Mouse (Mus musculus) MEL (cell line): ENCODE results near the gene Lifr. TPM values are rescaled to one million over a fixed set of nuclear protein-coding genes. Genes with fewer than 3 reads are reported as not detected.

Source experiments
- DNase-seq: peaks from one replicate; pipeline ENCODE4 v3.0.0; 2011; ENCODE audit warnings: low read depth, low spot score
- H3K27ac ChIP-seq: 2 replicates; pipeline ENCODE4 v1.5.1; 2012; ENCODE audit warnings: low read depth, mild to moderate bottlenecking, control low read depth, low read length, moderate library complexity; ENCODE audit not compliant: control insufficient read depth
- H3K27me3 ChIP-seq, 2 experiments: fragments of 150-350 bp in 1 of 2; sonication (generic) in 1 of 2; 2 replicates each; pipeline ENCODE4 v1.6.1; 2012; ENCODE audit warnings: low read length in 2 of 2, mild to moderate bottlenecking in 2 of 2, improper control_type of control experiment in 1 of 2, moderate library complexity in 1 of 2; ENCODE audit not compliant: insufficient read depth in 2 of 2, control insufficient read depth in 1 of 2
- H3K36me3 ChIP-seq, 2 experiments: 2 replicates each; pipeline ENCODE4 v1.6.1; 2012 to 2014; ENCODE audit warnings: low read length in 2 of 2, improper control_type of control experiment in 1 of 2, inconsistent platforms in 1 of 2, mild to moderate bottlenecking in 1 of 2; ENCODE audit not compliant: insufficient read depth in 2 of 2, control insufficient read depth in 1 of 2
- H3K4me1 ChIP-seq, 2 experiments: fragments of 150-350 bp in 1 of 2; sonication (generic) in 1 of 2; 2 replicates each; pipeline ENCODE4 v1.6.1; 2012; ENCODE audit warnings: low read length in 2 of 2, improper control_type of control experiment in 1 of 2, mild to moderate bottlenecking in 1 of 2; ENCODE audit not compliant: insufficient read depth in 2 of 2, control insufficient read depth in 1 of 2
- H3K4me3 ChIP-seq, 2 experiments: fragments of 150-350 bp in 1 of 2; sonication (generic) in 1 of 2; 2 replicates each; pipeline ENCODE4 v1.5.1; 2012; ENCODE audit warnings: low read depth in 2 of 2, low read length in 2 of 2, mild to moderate bottlenecking in 2 of 2, moderate library complexity in 2 of 2, control low read depth in 1 of 2, improper control_type of control experiment in 1 of 2; ENCODE audit not compliant: control insufficient read depth in 1 of 2, insufficient read depth in 1 of 2
- H3K79me2 ChIP-seq: 2 replicates; pipeline ENCODE4 v1.6.1; 2012; ENCODE audit warnings: mild to moderate bottlenecking, low read length, moderate library complexity; ENCODE audit not compliant: control insufficient read depth, poor library complexity, insufficient read depth
- H3K9ac ChIP-seq: 2 replicates; pipeline ENCODE4 v1.6.1; 2012; ENCODE audit warnings: low read depth, mild to moderate bottlenecking, control low read depth, low read length, moderate library complexity; ENCODE audit not compliant: control insufficient read depth, poor library complexity, severe bottlenecking
- H3K9me3 ChIP-seq: fragments of 150-350 bp; sonication (generic); replicated peaks from 2 replicates; pipeline ENCODE4 v1.6.1; 2012; ENCODE audit warnings: mild to moderate bottlenecking, low read length, improper control_type of control experiment, moderate library complexity; ENCODE audit not compliant: insufficient read depth
- CHD1 ChIP-seq: IDR thresholded peaks from 2 replicates; pipeline ENCODE4 v1.6.1; 2012; ENCODE audit warnings: low read depth, mild to moderate bottlenecking, inconsistent platforms, low read length, improper control_type of control experiment
- CTCF ChIP-seq, 3 experiments: IDR thresholded peaks in 2 of 3; conservative IDR thresholded peaks in 1 of 3; 2 replicates each; pipeline ENCODE4 v1.5.1; 2011 to 2012; ENCODE audit warnings: low read length in 3 of 3, low read depth in 2 of 3, mild to moderate bottlenecking in 2 of 3, improper control_type of control experiment in 1 of 3, inconsistent platforms in 1 of 3, mixed read lengths in 1 of 3, moderate library complexity in 1 of 3; ENCODE audit not compliant: control insufficient read depth in 1 of 3, insufficient read depth in 1 of 3, poor library complexity in 1 of 3, severe bottlenecking in 1 of 3
- ELF1 ChIP-seq: IDR thresholded peaks from 2 replicates; pipeline ENCODE4 v1.6.1; 2014; ENCODE audit warnings: low read depth, mild to moderate bottlenecking, inconsistent platforms, low read length, improper control_type of control experiment, moderate library complexity
- EP300 ChIP-seq, 2 experiments: IDR thresholded peaks; 2 replicates each; pipeline ENCODE4 v1.6.1; 2011; ENCODE audit warnings: improper control_type of control experiment in 2 of 2, low read length in 2 of 2, low read depth in 1 of 2, mild to moderate bottlenecking in 1 of 2
- GATA1 ChIP-seq: IDR thresholded peaks from 2 replicates; pipeline ENCODE4 v1.6.1; 2011; ENCODE audit warnings: low read depth, low read length, improper control_type of control experiment
- MAX ChIP-seq: IDR thresholded peaks from 2 replicates; pipeline ENCODE4 v1.6.1; 2011; ENCODE audit warnings: low read length, improper control_type of control experiment
- NRF1 ChIP-seq: IDR thresholded peaks from 2 replicates; pipeline ENCODE4 v1.6.1; 2014; ENCODE audit warnings: low read depth, mild to moderate bottlenecking, inconsistent platforms, low read length, improper control_type of control experiment, moderate library complexity; ENCODE audit not compliant: poor library complexity, insufficient read depth, severe bottlenecking
- POLR2A ChIP-seq, 2 experiments: IDR thresholded peaks; 2 replicates each; pipeline ENCODE4 v1.6.1; 2011 to 2012; ENCODE audit warnings: low read length in 2 of 2, mild to moderate bottlenecking in 2 of 2, control low read depth in 1 of 2, improper control_type of control experiment in 1 of 2, low read depth in 1 of 2, moderate library complexity in 1 of 2; ENCODE audit not compliant: control insufficient read depth in 1 of 2, insufficient read depth in 1 of 2, poor library complexity in 1 of 2
- POLR2AphosphoS2 ChIP-seq: IDR thresholded peaks from 2 replicates; pipeline ENCODE4 v1.6.1; 2011; ENCODE audit warnings: low read length, improper control_type of control experiment
- SMC3 ChIP-seq: IDR thresholded peaks from 2 replicates; pipeline ENCODE4 v1.6.1; 2011; ENCODE audit warnings: low read depth, low read length, improper control_type of control experiment
- TAL1 ChIP-seq: IDR thresholded peaks from 2 replicates; pipeline ENCODE4 v1.6.1; 2012; ENCODE audit warnings: mild to moderate bottlenecking, inconsistent platforms, low read length, moderate library complexity, mixed read lengths
- TBP ChIP-seq: IDR thresholded peaks from 2 replicates; pipeline ENCODE4 v1.8.0; 2011; ENCODE audit warnings: low read depth, low read length, improper control_type of control experiment
- TCF12 ChIP-seq: IDR thresholded peaks from 2 replicates; pipeline ENCODE4 v1.6.1; 2014; ENCODE audit warnings: low read depth, mild to moderate bottlenecking, inconsistent platforms, low read length, improper control_type of control experiment, moderate library complexity
- USF2 ChIP-seq, 2 experiments: IDR thresholded peaks; 2 replicates each; pipeline ENCODE4 v1.6.1; 2011 to 2012; ENCODE audit warnings: improper control_type of control experiment in 2 of 2, low read length in 2 of 2, borderline replicate concordance in 1 of 2, inconsistent platforms in 1 of 2, low read depth in 1 of 2, mild to moderate bottlenecking in 1 of 2; ENCODE audit not compliant: insufficient read depth in 1 of 2
- ZC3H11A ChIP-seq: IDR thresholded peaks from 2 replicates; pipeline ENCODE4 v1.6.1; 2012; ENCODE audit warnings: low read depth, mild to moderate bottlenecking, inconsistent platforms, low read length, improper control_type of control experiment
- ZKSCAN1 ChIP-seq: IDR thresholded peaks from 2 replicates; pipeline ENCODE4 v1.6.1; 2012; ENCODE audit warnings: low read depth, mild to moderate bottlenecking, inconsistent platforms, low read length, improper control_type of control experiment, moderate library complexity
- ZNF384 ChIP-seq: IDR thresholded peaks from 2 replicates; pipeline ENCODE4 v1.6.1; 2012; ENCODE audit warnings: low read depth, mild to moderate bottlenecking, inconsistent platforms, low read length, improper control_type of control experiment
- polyA plus RNA-seq, 2 experiments: library from polyadenylated mRNA; stranded (reverse) in 1 of 2; unstranded in 1 of 2; fragments of >175 nt in 1 of 2; fragments of >200 nt in 1 of 2; gene quantifications; 2 replicates each; pipeline versions ENCODE4 v1.2.1 to v1.2.4; 2012; ENCODE audit warnings: low replicate concordance in 2 of 2, low read depth in 1 of 2; ENCODE audit not compliant: insufficient read length in 2 of 2, insufficient read depth in 1 of 2, missing spikeins in 1 of 2
- total RNA-seq: library from RNA; depleted of rRNA; stranded (reverse); fragments of 300-350 nt; gene quantifications from 2 replicates; pipeline ENCODE4 v1.2.3, GENCODE M21; 2012

Gene Lifr
- total and polyA plus RNA-seq, 3 experiments, result not detected

DNA sequence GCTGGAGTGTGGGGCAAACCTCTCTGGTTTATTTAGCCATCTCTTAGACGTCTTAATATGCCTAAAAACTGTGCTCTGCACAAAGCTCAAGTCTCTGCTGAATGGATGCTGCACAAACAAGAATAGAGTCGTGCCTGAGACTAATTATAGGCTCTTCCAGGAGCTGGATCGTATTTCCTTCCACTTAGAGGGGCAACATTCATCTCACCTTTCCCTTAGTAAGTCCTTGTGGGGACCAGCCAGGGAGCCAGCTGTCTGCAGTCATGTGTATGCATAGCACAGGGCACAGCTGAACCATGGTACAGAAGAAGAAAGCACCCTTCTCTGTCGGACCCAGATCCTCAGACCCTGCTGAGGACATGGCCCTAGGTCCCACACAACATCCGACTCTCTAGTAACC, 115.7 kb downstream of the Lifr start:
- DNase-seq, result no peak
- Histone ChIP-seq H3K4me3 (no peak overlapping the region), H3K27ac (no peak overlapping the region), H3K9me3 (no peaks in the 10 kb centered on the region), H3K27me3 (no peaks in the 10 kb centered on the region), H3K4me1 (no peaks in the 10 kb centered on the region), H3K79me2 (no peaks in the 10 kb centered on the region), H3K36me3 (no peaks in the 10 kb centered on the region), H3K9ac (no peak overlapping the region)
- no peak for TF ChIP-seq TCF12
- TF ChIP-seq NRF1, result no peak
- no peak for TF ChIP-seq USF2 (IDR thresholded peaks at IDR 0.05; ENCODE audit: borderline replicate concordance in 1 of 2, insufficient read depth in 1 of 2, low read depth in 1 of 2, low read length in 2 of 2)
- TF ChIP-seq ELF1, result no peak
- TF ChIP-seq POLR2AphosphoS2, result no peak
- no peak for TF ChIP-seq TAL1
- no peak for TF ChIP-seq ZNF384
- no peak for TF ChIP-seq ZC3H11A
- no peak for TF ChIP-seq CTCF (IDR thresholded peaks at IDR 0.05 in 2 of 3, conservative IDR thresholded peaks at IDR 0.05 in 1 of 3; ENCODE audit: control insufficient read depth in 1 of 3, insufficient read depth in 1 of 3, low read depth in 2 of 3, low read length in 3 of 3, poor library complexity in 1 of 3, severe bottlenecking in 1 of 3)
- no peak for TF ChIP-seq MAX

DNA sequence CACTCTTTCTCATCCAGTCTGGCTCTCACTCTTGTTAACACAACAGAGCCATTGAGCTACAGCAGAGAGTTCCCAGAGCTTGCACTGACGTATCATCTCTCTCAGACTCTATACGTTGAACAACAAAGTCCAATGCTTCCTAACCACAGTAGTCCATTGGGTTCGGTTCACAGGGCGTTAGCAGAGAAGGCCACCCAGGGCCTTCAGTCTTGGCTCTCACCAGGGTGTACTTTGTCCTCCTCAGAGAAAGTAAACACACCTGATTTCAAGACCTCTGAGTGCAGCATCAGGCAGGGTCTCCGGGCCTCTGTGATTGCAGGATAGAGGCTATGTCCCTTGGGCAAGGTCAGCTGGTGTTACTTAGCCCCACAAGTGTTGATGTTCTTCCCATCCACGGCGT, 116.9 kb downstream of the Lifr start:
- Histone ChIP-seq H3K4me3 (no peak overlapping the region), H3K4me1 (no peaks in the 10 kb centered on the region), H3K79me2 (no peaks in the 10 kb centered on the region), H3K36me3 (no peaks in the 10 kb centered on the region), H3K9me3 (no peaks in the 10 kb centered on the region), H3K27ac (no peak overlapping the region), H3K9ac (no peak overlapping the region), H3K27me3 (no peaks in the 10 kb centered on the region)
- TF ChIP-seq ZKSCAN1 (no peak), POLR2A (IDR thresholded peaks at IDR 0.05; ENCODE audit: control insufficient read depth in 1 of 2, insufficient read depth in 1 of 2, low read depth in 1 of 2, low read length in 2 of 2, poor library complexity in 1 of 2) (no peak), EP300 (IDR thresholded peaks at IDR 0.05; ENCODE audit: low read depth in 1 of 2, low read length in 2 of 2) (no peak), GATA1 (no peak), TCF12 (no peak), TBP (no peak), SMC3 (no peak), CHD1 (no peak)
- no peak for DNase-seq
